Mouse (Mus musculus) layer of hippocampus, postnatal 10 days (tissue): ENCODE measurements at regions not wholly inside any gene's neighbourhood (a gene's known extent, or its start where the extent isn't known, plus 50 kb on each side); places are given as distances from the start of the nearest gene placed in this dataset.
A peak's percentile ranks its signal among the peaks of the same experiment; 100 is the strongest.

Experiments used
- DNase-seq, 2 experiments: peaks; one replicate each; pipeline ENCODE4 v3.0.0; 2021; ENCODE audit warnings: low spot score in 2 of 2

DNA sequence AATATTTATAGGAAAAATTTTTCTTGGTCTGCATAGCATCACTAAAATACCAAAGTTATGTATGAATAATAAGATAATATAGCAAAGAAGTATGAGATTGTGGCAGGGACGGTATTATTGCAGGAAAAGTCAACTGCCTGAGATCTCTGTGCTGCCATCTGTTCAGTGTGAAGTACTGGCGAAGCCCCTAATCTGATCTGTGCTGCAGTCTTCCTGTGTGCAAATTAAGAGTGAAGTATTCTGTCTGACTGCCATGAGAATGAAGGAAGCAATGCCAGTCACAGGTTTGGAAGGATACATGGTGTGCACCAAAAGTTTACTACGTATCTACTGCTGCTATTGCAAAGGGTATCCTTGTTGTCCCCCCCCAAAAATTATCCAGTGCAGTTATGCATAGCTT, 501.5 kb downstream of the Rab28 start:
- no peak for DNase-seq

DNA sequence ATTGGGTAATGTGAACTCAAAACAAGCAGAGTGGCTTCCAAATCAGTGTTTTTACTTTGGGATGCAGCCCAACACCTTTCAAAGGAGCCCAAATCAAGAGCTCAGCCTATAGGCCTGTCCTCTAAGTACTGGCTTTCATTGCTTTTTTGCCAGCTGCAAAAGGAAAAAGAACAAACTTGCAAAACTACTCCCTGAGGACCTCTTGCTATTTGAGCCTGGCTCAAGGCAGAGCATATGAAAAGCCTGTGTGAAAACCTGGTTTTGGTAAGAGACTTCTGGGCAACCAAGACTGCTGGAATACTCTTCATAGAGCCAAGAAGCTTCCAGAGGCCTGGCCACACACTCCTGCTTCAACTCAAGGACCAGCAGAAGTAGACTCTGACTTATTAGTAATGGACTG, 503.5 kb downstream of the Rab28 start:
- DNase-seq: no peak

DNA sequence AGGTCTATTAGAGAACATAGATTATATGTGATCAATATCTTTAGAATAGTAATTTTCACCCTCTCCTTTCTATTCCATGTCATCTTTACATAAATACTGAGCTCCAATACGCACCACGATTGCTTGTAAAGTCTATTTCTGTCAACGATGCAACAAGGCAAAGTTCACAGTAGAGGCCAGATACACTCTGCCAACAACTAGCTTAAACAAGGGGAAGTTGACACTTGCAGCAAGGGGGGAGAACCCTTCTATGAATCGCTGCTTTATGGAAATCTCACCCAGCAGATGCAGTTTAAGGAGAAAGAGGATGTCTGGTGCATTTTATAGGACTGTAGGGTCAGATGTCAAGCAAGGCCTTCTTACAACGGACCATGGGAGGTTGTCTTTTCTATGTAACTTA, 520.8 kb downstream of the Rab28 start:
- no peak for DNase-seq

DNA sequence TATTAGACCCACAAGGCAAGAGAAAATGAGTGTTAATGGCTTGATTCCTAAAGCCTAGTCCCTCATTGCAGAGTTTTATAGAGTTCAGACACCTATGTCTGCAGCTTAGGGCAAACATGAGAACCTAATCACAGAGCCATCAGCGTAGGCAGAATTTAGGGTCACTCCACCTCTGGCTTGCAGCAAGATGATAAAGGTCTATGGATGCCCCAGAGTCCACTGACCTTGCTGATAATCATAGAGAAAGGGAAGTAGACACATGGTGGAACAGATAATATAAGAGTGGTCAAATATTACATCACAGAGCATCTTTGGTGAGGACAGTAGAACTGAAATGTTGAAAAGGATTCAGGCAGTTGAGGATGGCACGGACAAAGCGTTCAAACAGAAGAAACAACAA, 530.7 kb downstream of the Rab28 start:
- DNase-seq: no peak

DNA sequence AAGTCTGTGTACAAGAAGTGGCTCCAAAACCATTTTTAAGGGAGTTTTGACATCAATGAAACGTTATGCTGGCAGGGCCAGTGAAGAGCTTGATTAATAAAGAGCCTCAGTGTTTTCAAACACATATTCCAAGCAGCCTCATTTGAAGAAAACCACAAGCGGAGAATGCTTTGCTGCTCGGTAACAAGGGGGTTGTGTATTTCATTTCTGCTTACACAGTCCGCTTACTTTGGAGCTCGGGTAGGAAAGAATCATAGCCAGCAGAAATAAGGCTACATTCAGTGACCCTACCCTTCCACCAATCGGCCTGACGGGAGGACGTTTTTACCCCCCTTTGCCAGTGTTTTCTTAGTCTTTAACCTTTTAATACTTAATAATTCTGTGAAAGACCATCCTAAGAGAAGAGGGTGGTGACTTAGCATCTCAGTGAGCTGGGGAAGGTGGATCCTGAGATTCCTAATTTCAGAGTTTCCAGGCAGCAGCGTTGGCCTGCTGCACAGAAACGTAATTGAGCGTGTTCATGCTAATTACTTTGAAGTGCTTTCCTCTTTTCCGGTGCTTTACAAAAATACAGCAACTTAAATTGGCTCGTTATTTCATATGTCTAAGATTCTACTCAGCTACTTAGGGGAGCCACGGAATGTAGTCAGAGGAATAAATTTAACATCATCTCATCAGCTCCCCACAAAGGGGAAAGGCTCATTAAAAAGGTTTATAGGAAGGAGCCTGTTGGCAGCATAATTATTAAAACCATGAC, 541.9 kb downstream of the Rab28 start:
- DNase-seq: no peak

DNA sequence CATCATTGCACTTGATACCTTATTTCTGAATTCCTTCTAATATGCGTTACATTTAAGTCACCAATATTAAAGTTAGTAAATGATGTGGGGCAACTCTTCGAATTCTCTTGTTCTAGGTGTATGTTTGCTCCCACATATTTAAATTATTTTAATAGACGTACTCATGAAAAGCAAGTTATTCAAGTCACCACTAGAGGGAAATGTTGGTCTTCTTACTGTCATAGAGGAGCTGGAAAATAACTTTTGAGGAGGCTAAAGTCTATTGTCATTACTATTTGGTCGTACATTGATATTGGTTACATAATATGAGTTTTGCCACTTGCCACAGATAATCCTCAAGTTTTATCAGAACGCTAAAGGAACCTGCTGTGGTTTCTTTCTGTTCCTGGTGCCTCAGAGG, 582.9 kb downstream of the Rab28 start:
- no peak for DNase-seq

DNA sequence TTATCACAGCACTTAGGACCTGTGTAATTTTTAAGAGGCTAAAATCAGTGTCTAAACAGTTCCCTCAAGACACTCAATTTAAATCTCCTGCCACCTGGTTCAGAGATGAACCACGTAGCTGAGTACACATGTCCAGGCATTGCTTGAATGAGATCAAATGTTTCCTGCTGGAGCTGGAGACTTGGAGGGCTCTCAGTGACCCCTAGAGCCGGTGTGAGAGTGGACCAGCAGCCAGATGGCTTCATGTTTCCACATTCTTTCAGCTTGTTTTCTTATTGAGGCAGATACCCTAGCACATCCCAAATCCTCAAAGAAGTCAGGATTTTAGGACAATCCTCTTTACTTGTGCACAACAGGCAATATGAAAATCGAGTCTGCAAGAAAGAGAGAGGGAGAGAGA, 590.3 kb downstream of the Rab28 start:
- no peak for DNase-seq

DNA sequence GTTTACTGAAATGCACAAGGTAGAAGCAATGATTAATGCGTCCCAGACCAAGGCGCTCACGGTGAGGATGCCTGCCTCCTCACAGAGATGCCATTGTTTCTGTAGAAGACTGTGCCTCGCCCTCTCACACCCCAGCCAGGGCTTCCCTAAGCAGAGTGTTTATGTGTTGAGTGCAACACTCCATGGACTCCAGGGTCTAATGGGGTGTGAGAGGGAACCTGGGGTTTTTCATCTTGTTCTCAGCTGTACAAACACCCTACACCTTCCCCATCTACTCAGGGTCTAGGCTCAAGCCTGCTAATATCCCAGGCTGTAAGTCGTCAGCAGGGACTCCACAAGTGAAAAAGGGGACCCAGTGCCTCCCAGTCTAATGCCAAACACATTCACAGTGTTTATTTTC, 620.2 kb downstream of the Rab28 start:
- DNase-seq: no peak

DNA sequence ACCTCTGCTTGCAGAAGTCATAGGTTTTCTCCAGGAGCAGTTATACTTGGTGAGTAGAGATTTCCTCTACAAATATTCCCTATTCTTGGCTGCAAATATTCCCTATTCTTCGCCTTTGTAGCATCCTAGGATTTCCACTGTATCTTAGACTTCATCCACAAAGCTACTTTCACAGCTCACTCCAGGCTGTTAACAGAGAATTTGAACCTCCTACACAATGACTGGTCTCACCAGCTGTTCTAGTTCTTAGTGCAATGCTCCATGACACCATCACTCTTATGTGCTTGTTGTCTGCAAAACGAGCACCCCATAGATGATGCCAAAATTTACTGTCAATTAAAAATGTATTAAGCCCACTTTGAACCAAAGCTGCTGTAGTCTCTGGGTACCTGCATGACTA, 631.5 kb downstream of the Rab28 start:
- DNase-seq: no peak

DNA sequence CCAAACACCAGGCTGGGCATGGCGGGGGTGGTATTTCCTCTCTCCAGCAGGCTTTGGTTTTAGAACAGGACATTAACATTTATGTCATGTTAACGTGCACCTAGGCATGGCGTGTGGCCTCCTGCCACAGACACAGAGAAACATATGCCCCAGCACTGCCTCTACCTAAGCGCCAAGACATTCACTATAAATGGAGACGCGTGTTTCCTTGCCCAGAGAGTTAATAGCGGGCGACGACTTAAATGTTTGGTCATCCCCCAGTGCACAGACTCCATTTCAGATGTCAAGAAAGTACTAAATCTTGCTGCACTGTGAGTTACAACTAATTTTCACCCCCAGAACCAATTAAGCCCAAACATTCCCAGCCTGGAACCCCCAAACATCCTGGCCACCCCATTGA, 646.3 kb downstream of the Rab28 start:
- DNase-seq: no peak

DNA sequence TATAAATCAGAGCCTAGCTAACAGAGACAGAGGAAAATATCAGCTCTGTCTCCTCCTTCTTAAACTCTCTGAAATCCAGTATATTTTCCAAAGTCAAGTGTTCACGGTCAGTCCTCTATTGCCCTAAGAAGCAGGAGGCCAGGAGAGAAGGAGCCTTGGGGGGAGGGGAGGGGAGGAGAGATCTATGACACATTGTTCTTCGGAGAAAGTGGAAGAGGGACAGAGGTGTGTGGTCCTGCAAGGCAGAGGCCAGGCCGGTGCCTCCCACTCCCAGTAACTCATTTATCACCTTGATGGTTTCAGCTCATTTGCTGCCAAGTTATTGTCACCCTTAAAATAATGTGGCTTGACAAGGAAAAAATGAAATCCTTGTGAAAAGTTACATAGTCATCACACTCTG, 646.7 kb downstream of the Rab28 start:
- no peak for DNase-seq

DNA sequence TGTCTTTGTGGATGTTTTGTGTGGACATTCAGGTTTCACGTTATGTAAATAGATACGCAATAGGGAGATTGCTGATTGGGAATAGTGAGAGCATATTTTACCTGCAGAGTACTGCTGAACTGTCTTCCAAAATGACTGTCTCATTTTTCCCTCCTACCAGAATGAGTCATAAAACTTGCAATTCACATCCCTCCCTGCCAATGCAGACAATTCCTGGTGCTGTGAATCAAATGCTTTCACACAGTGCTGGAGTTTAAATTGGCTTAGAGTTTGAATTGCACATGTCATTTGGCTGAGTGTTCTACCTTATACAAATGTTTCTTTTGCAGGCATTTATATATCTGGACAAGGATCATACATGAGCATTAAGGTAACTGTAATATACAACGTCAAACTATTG, 649.9 kb downstream of the Rab28 start:
- DNase-seq: no peak

DNA sequence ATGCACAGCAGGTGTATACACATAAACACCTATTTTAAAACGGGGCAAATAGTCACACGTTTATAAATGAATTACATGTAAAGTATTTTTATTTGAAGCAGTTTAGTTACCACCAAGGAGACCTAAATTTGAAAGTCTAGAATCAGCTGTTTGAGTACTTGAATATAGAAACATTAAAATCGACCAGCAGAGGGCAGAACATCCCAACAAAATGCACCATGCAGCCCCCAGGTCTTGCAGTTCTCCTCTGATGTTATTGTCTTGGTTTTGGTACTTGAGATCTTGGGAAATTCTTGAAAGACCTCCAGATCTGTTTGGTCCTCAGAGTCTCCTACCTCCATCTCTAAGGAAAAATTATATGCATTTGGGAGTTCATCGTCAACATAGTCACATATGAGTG, 656.0 kb downstream of the Rab28 start:
- peak; percentile 24 to 27 for DNase-seq

DNA sequence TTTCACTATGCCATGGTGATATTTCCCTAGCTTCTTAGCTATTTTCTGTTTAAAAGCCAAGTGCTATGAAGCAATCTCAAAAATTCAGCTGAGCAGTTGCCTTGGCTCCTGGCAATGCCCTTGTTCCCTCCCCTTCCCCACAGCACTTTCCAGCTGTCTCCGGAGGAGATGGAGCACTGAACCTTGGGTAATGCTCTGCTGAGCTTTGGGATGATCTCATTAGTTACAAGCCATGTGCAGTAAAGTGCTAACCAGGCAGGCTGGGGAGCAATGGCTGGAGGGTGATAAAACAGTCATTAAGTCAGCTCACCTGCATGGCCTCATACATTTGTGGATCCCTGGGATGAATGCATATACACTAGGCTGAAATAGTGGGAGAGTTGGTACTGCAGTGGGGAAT, 659.4 kb downstream of the Rab28 start:
- no peak for DNase-seq

DNA sequence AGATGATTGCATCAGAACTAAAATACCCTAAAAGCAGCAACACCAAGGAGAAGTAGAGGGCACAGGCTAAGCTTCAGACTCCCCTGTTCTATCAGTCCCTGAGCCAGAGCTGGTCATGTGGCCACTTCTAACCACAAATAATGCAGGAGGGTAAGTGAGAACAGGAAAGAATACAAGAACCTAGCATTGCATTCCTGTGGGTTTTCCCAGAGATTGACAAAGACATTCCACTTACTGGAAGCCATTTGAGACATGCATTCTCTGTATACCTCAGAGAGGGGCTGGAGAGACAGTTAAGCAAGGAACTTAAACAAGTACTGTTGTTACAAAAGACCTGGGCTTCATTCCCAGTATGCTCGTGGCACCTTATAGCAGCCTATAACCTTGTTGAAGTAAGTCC, 662.7 kb downstream of the Rab28 start:
- no peak for DNase-seq

DNA sequence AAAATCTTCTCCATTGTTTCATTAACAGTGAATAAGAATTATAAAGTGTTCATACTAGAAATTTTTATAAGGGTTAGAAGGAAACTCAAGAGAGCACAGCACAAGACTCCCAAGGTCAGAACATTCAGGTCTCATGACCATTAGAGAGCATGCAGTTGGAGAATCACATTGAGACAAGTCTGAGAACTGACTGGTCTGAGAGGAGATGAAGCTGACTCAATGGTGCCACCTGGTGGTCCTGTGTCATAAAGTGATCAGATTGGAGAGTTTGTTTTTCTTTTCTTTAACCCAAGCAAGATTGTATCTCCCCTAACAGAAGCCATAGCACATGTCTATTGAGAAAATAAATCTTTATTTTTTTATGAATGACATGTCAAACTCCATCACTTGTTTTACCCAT, 663.5 kb downstream of the Rab28 start:
- peak; percentile 80 to 85 for DNase-seq

DNA sequence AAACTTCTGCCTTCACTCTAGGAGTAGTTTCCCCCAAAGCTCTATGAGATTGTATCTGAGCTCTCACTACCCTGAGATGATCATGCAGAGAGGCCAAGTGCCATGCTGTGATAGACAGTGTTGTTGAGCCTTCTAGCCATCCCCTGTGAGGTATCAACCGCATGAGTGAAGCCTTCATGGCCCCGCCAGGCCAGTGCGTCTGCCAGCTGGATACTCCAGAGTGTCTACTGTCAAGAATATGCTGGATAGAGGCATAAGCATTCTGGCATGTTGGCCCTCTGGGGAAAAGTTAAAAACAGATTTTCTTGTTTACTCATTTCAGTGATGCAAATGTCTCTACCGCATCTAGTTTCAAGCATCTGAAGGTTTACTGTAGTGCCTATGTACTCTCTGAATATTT, 669.2 kb downstream of the Rab28 start:
- DNase-seq: no peak

DNA sequence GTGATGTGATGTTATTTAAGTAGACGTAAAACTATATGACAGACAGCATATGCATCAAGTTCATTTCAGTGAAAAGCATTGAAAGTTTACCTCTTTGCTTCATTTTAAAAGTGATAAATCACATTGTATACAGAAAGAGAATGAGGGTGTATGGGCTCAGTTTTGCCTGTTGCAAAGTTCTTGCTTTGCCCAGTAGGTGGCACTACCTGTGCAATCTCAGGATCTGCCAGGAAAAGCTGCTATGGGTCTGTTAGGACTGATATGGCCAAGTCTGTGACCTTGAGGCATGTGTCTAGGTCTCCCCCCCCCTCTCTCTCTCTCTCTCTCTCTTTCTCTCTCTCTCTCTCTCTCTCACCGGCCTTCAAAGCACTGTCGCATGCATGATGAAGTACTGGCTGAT, 701.3 kb downstream of the Rab28 start:
- DNase-seq: peak; percentile 13 to 19

DNA sequence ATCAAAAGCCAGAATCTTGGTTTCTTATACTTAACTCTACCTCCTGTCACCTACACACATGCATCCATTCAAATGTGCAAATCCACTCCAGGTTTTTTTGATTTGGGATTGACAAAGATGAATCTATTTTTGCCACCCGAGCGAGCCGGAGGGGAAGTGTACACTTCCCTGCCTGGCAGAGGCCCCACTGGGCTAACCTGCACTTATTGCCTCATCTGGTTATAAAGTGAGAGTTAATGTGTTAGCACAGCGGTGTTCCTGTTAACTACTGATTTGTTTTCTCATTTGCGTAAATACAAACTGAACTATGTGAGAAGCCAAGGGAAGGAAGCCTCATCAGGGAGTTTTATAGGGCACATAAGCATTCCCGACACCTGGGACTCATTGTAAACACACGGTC, 721.4 kb downstream of the Rab28 start:
- DNase-seq: no peak

DNA sequence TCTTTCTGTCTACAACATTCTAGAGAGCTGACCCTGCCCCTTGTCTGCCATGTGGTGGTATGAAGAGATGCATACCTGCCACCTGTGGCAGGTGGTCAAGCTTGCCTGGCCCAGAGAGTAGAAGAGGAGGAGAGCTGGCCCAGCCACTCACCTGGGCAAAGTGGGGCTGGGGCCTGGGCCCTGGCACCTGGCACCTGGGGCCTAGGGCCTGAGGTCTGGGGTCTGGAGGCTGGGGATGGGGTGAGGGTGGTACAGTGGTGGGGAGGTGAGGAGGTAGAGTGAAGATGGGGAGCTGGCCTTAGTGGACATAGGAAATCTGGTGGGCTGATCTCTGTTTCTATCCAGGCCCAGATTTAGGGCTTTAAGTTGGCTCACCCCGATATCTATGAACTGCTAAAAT, 733.1 kb downstream of the Rab28 start:
- no peak for DNase-seq

DNA sequence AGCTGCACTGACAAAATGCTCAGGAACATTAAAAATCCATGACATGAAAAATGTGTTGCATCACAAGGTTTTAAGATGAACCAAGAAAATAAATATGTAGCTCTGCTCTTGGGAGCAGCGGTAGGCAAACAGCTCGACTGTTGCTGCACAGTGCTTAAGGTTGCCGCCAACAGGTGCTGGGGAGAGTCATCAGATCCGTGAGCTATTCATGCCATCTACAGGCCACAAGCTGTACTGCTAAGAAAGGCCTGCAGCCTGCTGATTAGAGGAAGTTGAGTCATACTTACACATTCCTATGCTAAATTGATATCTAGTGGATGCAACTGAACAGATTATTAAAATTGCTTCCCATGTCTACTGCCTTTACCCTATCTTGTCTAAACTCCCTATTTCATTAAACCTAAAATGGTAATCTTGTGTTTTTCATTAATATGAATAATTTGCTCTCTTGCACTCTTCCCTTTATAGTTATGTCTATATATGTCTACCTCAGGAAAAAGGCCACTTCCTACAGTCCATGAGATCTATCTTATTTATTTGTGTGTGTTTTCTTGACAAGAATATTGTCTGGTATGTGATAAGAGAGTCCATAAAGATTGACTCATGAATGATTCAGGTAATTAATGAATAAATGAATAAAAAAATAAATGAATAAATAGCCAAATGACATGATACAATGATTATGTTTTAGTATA, 754.9 kb downstream of the Rab28 start:
- DNase-seq: peak; percentile 66 to 75

DNA sequence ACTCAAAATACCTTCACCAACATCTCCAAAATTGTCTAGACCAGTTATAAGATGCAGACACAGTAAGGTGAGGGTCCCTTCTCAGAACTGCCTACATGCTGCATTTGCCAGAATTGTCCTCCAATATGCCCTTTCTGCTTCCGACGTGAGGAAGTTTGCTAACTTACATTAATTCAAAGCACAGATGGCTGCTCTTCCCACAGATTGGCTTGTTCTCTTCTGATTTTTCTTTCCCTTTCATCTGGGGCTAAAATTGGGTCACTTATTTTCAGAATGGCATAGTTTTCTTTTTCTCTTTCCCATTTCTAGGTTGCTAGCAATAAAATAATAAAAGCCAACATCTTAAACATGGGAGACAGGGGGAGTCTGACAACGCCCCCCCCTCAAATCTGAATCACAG, 778.8 kb downstream of the Rab28 start:
- no peak for DNase-seq

DNA sequence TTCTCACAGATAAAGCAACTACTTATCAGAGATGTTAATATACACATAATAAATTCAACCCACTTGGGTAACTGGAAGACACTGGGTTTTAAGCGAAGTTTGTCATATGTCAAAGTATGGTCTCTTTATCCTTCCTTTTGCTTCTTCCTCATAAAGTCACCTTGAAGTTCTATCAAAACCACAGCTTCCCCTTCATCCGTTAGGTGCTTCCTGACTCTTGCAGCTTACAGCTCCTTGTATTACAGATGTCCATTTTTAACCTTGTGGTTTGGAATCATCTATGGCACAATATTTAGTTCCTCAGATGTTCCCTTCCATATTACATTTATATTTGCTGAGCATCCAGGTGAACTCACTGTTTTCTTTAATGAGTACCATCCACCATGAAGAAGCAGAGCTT, 787.0 kb downstream of the Rab28 start:
- DNase-seq: no peak
